In the genomic region with DNA sequence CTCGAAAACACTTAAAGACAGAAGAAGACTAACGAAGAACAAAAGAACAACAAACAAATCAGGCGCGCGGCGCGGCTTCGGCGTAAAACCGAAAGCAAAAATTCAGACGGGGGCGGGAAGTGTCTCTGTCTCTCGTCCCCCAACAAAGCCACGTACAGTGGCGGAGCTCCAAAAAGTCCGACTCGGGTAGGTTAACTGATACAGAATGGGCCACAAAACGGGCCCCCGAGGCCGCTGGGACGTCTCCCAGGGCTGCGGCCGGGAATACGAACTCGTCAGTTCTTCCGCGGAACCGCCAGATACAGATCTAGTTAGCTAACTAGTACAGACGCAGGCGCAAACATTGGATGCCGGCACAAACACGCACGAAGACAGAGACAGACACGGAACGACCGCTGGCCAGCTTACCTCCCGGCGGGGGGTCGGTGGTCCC, we compare ENCODE assay signal across 8 mouse cellular contexts. TPM values are rescaled to one million over a fixed set of nuclear protein-coding genes. Genes with fewer than 3 reads are reported as not detected.
A peak's percentile ranks its signal among the peaks of the same experiment; 100 is the strongest.
DNase-seq lines count a peak whose midpoint lies in the region; ATAC-seq lines count a peak whose summit lies in the region.
"Not testable (repeated sequence)": the region's sequence is repeated elsewhere in the genome, so short reads cannot be mapped to it uniquely, and the experiment has no call there.

No protein-coding gene starts in this region.

- peak overlapping the region; percentile 45 for H3K4me3 ChIP-seq in embryonic facial prominence, embryonic 10.5 days
- H3K4me3 ChIP-seq in kidney, embryonic 15.5 days (replicated peaks) = peak overlapping the region; percentile 35
- peak overlapping the region; percentile 30; the same call in 1 of the 2 replicates for H3K4me3 ChIP-seq in limb, embryonic 10.5 days

- not testable (repeated sequence) for H3K9me3 ChIP-seq in embryonic facial prominence, embryonic 10.5 days; kidney, embryonic 15.5 days (replicated peaks); limb, embryonic 10.5 days (replicated peaks)

- peak overlapping the region; percentile 48 for H3K4me2 ChIP-seq in kidney, embryonic 15.5 days

- H3K27me3 ChIP-seq in embryonic facial prominence, embryonic 10.5 days (replicated peaks; ENCODE audit: low read depth, poor library complexity, severe bottlenecking) = peaks cover 21% of the 10 kb centered on the region; the same call in 1 of the 2 replicates
- H3K27me3 ChIP-seq in kidney, embryonic 15.5 days; limb, embryonic 10.5 days (ENCODE audit: low read depth, poor library complexity, severe bottlenecking): not testable (repeated sequence)

- H3K27ac ChIP-seq in embryonic facial prominence, embryonic 10.5 days (replicated peaks); kidney, embryonic 15.5 days; limb, embryonic 10.5 days: not testable (repeated sequence)

- H3K9ac ChIP-seq in kidney, embryonic 15.5 days = not testable (repeated sequence)

- not testable (repeated sequence) for H3K36me3 ChIP-seq in embryonic facial prominence, embryonic 10.5 days (replicated peaks); kidney, embryonic 15.5 days; limb, embryonic 10.5 days

- not testable (repeated sequence) for H3K4me1 ChIP-seq in embryonic facial prominence, embryonic 10.5 days; limb, embryonic 10.5 days
- peaks cover 11% of the 10 kb centered on the region for H3K4me1 ChIP-seq in kidney, embryonic 15.5 days

- DNase-seq in embryonic facial prominence, embryonic 10.5 days (ENCODE audit: low spot score); limb, embryonic 10.5 days (ENCODE audit: low spot score): not testable (repeated sequence)
- peak; percentile 45 to 71 for DNase-seq in frontal cortex, postnatal 36 days (ENCODE audit: low spot score in 2 of 2)
- peak; percentile 13 for DNase-seq in heart, postnatal 4 days
- peak; percentile 32 for DNase-seq in lung, postnatal 36 days
- peak; percentile 22 for DNase-seq in right cerebral cortex, adult 18-20 months
- DNase-seq in urinary bladder, postnatal 36 days (ENCODE audit: low spot score in 2 of 2) = peak; percentile 29 to 43

- 45% methylated on average over 37 of the region's 39 CpGs for WGBS in embryonic facial prominence, embryonic 10.5 days
- 27% methylated on average over 29 of the region's 39 CpGs for WGBS in kidney, embryonic 15.5 days
- 31% methylated on average over 36 of the region's 39 CpGs for WGBS in limb, embryonic 10.5 days

- ATAC-seq in kidney, embryonic 15.5 days (replicated peaks; ENCODE audit: low FRiP score) = not testable (repeated sequence)

RNA-seq across cellular contexts. Expression of gene Akap1, which starts 31.4 kb away (rescaled TPM):
- 16.9 and 17.1 TPM in 2 replicates for polyA plus RNA-seq in embryonic facial prominence, embryonic 10.5 days (2016; fragmentation: Nextera tagmentation; extraction: Ambion mirVana)
- 100 to 1,000 TPM; 105 TPM for total RNA-seq in heart, postnatal 4 days (2021)
- 20.8 and 22.2 TPM in 2 replicates for polyA plus RNA-seq in kidney, embryonic 15.5 days (2015; fragmentation: Nextera tagmentation; extraction: Ambion mirVana)
- polyA plus RNA-seq in limb, embryonic 10.5 days (2016; fragmentation: Nextera tagmentation; extraction: Ambion mirVana) = 16.8 and 17.4 TPM in 2 replicates

RNA-seq across cellular contexts. Expression of gene Scpep1, which starts 59.4 kb away (rescaled TPM):
- polyA plus RNA-seq in embryonic facial prominence, embryonic 10.5 days (2016; fragmentation: Nextera tagmentation; extraction: Ambion mirVana) = 72.9 and 77.2 TPM in 2 replicates
- 10 to 100 TPM; 38.7 to 39.6 TPM for total RNA-seq in heart, postnatal 4 days (2021)
- 128 and 130 TPM in 2 replicates for polyA plus RNA-seq in kidney, embryonic 15.5 days (2015; fragmentation: Nextera tagmentation; extraction: Ambion mirVana)
- polyA plus RNA-seq in limb, embryonic 10.5 days (2016; fragmentation: Nextera tagmentation; extraction: Ambion mirVana) = 63.3 and 65.9 TPM in 2 replicates
